Mouse (Mus musculus): ENCODE data around the gene Specc1l.

DNA sequence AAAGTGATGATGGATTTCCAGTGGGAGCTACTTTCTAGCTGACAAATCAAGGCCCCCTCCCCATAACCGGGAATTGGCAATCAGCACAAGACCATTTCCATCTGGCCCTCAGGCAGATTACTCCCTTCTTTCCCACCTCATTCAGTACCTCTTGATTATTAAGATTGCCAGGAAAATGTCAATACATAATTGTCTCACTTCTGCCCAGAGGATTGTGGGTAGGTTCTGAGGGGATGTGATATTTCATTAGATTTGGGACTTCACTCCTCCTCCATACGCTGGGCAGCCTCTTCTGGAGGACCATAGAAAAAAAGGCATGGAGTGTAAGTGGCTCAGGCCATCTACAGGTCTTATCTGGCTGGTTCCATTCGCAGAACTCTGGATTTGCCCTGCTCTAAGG, 120.4 kb downstream of the Specc1l start:
- 0 out of 2 replicates have a peak, but pooled peaks have one; percentile 30 for TF ChIP-seq EP300 (IDR thresholded peaks at IDR 0.05)
- no peak for TF ChIP-seq CTCF (IDR thresholded peaks at IDR 0.05)

Measured in lung, postnatal 0 days (tissue).